ENCODE assay signal across 8 mouse cellular contexts in the genomic region with DNA sequence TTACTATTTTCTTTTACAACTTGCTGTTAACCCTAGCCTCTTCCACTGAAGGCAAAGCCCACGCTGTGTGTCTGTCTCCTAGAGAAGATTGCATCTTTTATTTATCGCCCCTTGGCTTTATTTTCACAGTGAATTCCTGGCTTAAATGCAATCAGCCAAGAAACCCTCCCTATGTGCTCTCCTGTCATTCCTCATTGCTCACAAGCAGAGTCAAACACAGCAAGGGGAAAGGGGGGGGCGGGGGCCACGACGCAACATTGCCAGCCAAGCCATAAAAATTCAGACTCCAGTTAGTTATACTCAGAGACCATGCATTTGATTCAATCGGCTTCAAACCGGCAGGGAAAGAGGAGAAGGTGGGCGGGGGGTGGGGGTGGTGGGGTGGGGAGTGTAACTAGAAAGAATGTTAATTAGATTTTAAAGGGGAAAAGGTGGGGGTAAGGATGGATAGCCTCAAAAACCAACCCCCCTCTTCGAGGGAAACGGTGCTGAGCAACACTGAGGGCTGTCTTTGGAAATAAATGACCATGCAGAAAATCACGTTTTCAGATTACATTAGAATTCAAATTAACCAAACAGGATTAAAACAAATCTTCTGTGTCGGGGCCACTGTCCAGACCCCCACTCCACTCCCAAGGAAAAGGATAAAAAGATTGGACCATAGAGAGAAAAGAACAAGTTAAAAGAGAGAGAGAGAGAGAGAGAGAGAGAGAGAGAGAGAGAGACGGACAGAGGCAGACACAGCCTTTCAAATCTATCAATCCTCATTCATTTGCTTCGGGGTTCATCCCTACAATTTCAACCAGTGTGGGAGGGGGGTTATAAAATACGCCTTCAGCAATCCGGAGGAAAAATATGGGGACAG.
DNase-seq lines count a peak whose midpoint lies in the region; ATAC-seq lines count a peak whose summit lies in the region.

No protein-coding gene starts in this region.

- no peak for DNase-seq in lung, postnatal 36 days
- DNase-seq in forebrain, embryonic 10.5 days (ENCODE audit: extremely low spot score, low spot score) = peak; percentile 54
- DNase-seq in liver, embryonic 11.5 days (ENCODE audit: low spot score) = no peak
- DNase-seq in thymus, postnatal 10 days (ENCODE audit: low spot score in 2 of 2) = no peak
- no peak for DNase-seq in T-cell, adult 2 months (ENCODE audit: low spot score)

- ATAC-seq in lung, embryonic 15.5 days (ENCODE audit: borderline replicate concordance, extremely low read depth, low FRiP score, low TSS enrichment) = no peak
- no peak for ATAC-seq in liver, embryonic 11.5 days (replicated peaks; ENCODE audit: low FRiP score)
- no peak for ATAC-seq in stomach, embryonic 15.5 days (ENCODE audit: insufficient read depth, low FRiP score, low read depth)
- ATAC-seq in erythroid progenitor cell, adult 5-6 weeks (replicated peaks; ENCODE audit: low FRiP score, poor library complexity, severe bottlenecking) = no peak

- H3K9me3 ChIP-seq in lung, embryonic 15.5 days = no peaks in the 10 kb centered on the region
- H3K9me3 ChIP-seq in forebrain, embryonic 10.5 days = no peaks in the 10 kb centered on the region
- no peaks in the 10 kb centered on the region for H3K9me3 ChIP-seq in liver, embryonic 11.5 days (ENCODE audit: control insufficient read depth, low read length)
- no peaks in the 10 kb centered on the region for H3K9me3 ChIP-seq in stomach, embryonic 15.5 days

- H3K4me2 ChIP-seq in lung, embryonic 15.5 days = peak overlapping the region; percentile 82
- H3K4me2 ChIP-seq in liver, embryonic 11.5 days = peak overlapping the region; percentile 98
- peak overlapping the region; percentile 80 for H3K4me2 ChIP-seq in stomach, embryonic 15.5 days

- H3K27me3 ChIP-seq in lung, embryonic 15.5 days = no peaks in the 10 kb centered on the region
- peaks cover 7% of the 10 kb centered on the region for H3K27me3 ChIP-seq in forebrain, embryonic 10.5 days (ENCODE audit: poor library complexity, severe bottlenecking)
- peaks cover 38% of the 10 kb centered on the region for H3K27me3 ChIP-seq in liver, embryonic 11.5 days (replicated peaks; ENCODE audit: control insufficient read depth, insufficient read depth, low read length)
- H3K27me3 ChIP-seq in stomach, embryonic 15.5 days (replicated peaks) = no peaks in the 10 kb centered on the region

- H3K4me1 ChIP-seq in lung, embryonic 15.5 days = peaks cover 27% of the 10 kb centered on the region
- peaks cover 51% of the 10 kb centered on the region for H3K4me1 ChIP-seq in forebrain, embryonic 10.5 days
- H3K4me1 ChIP-seq in liver, embryonic 11.5 days (replicated peaks; ENCODE audit: control insufficient read depth, insufficient read depth, low read length) = peaks cover 9% of the 10 kb centered on the region
- peaks cover 13% of the 10 kb centered on the region; the same call in 1 of the 2 replicates for H3K4me1 ChIP-seq in stomach, embryonic 15.5 days

- H3K27ac ChIP-seq in lung, embryonic 15.5 days = peak overlapping the region; percentile 98; the same call in 1 of the 2 replicates
- H3K27ac ChIP-seq in forebrain, embryonic 10.5 days = peak overlapping the region; percentile 97
- no peak overlapping the region for H3K27ac ChIP-seq in liver, embryonic 11.5 days (ENCODE audit: low read depth, low read length)
- no peak overlapping the region for H3K27ac ChIP-seq in stomach, embryonic 15.5 days

- H3K4me3 ChIP-seq in lung, embryonic 15.5 days = peak overlapping the region; percentile 93
- H3K4me3 ChIP-seq in forebrain, embryonic 10.5 days = peak overlapping the region; percentile 93
- H3K4me3 ChIP-seq in liver, embryonic 11.5 days (ENCODE audit: low read depth, low read length) = peak overlapping the region; percentile 84
- peak overlapping the region; percentile 90 for H3K4me3 ChIP-seq in stomach, embryonic 15.5 days (replicated peaks)

- no peaks in the 10 kb centered on the region for H3K36me3 ChIP-seq in lung, embryonic 15.5 days
- H3K36me3 ChIP-seq in forebrain, embryonic 10.5 days (replicated peaks) = no peaks in the 10 kb centered on the region
- no peaks in the 10 kb centered on the region for H3K36me3 ChIP-seq in liver, embryonic 11.5 days (ENCODE audit: control insufficient read depth, insufficient read depth, low read length)
- H3K36me3 ChIP-seq in stomach, embryonic 15.5 days = no peaks in the 10 kb centered on the region

- 3% methylated on average over 16 of the region's 16 CpGs for WGBS in lung, embryonic 15.5 days
- WGBS in forebrain, embryonic 10.5 days = under 1% methylated on average over 16 of the region's 16 CpGs
- 9% methylated on average over 16 of the region's 16 CpGs for WGBS in liver, embryonic 11.5 days
- 3% methylated on average over 16 of the region's 16 CpGs for WGBS in stomach, embryonic 15.5 days

- H3K9ac ChIP-seq in lung, embryonic 15.5 days = peak overlapping the region; percentile 88
- peak overlapping the region; percentile 73 for H3K9ac ChIP-seq in liver, embryonic 11.5 days (ENCODE audit: low read depth, low read length)
- H3K9ac ChIP-seq in stomach, embryonic 15.5 days = peak overlapping the region; percentile 87; the same call in 1 of the 2 replicates

Comparison
In these comparisons a context has a peak if more than half of its experiments do, and no peak if none do; other contexts are left out.
1. H3K27ac ChIP-seq: peak in lung, embryonic 15.5 days (single experiment) and forebrain, embryonic 10.5 days (single experiment); none in liver, embryonic 11.5 days (single experiment) and stomach, embryonic 15.5 days (single experiment).
2. Peak in every context shown above with its lines, with median percentiles within 50 percentile points of each other: H3K4me2 ChIP-seq, H3K4me3 ChIP-seq and H3K9ac ChIP-seq.